Mouse (Mus musculus) spleen, adult 2 months (tissue): ENCODE data around the gene Erbb4.

Experiments used
- CTCF ChIP-seq: fragments of 200-500 bp; IDR thresholded peaks from 2 replicates; pipeline ENCODE4 v1.5.1; 2011; ENCODE audit warnings: mild to moderate bottlenecking, inconsistent platforms; ENCODE audit not compliant: insufficient read depth, insufficient read length, insufficient replicate concordance; ENCODE audit errors: extremely low read depth
- POLR2A ChIP-seq: fragments of 200-500 bp; IDR thresholded peaks from 2 replicates; pipeline ENCODE4 v1.6.1; 2011; ENCODE audit warnings: low read depth, low read length, inconsistent platforms

GRCm38 (mm10) chr1:68961365-68962116 is 146.3 kb downstream of the Erbb4 start:
- TF ChIP-seq POLR2A (no peak), CTCF (no peak)
